ENCODE assay signal across 11 mouse cellular contexts in the genomic region with DNA sequence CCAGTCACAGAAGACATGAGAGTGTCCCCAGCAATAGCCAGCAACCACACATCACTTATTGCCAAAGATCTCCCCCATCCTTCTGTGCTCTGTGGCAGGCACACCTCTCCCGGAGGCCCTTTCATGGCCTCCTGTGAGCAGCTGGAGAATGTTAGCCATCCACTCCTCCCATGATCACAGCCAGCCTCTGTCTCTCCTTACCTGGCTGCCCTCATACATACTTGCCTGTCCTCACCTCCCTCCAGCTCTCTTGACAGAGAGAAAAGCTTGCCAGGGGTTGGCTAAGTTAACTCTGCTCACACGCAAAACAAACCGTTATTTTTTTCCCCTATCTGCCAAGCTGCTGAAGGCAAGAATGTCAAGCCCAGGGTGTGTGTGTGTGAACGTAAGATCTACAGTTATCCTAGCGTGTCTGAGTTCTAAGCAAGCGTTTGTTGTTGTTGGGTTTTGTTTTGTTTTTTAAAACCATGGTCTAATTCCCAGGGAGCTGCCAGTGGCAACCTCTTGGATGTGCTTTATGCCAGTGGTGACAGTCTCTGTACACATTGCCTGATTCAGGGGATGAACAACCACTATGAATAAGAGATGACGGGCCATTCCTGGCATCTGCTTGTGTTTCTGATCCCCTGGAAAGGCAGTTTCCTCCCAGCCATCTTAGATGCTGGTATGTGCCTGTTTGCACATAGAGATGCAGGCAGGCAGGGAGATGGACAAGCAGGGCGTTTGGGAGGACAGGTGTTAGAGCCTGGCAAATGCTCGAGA.
"Had no signal": no experiment of that assay in that cellular context is flagged by ENCODE, and none has a peak within 500 bp of the region (broad histone marks: within the 10 kb centered on the region; RNA-seq: fewer than 3 reads in every experiment).

No protein-coding gene starts in this region.

- ATAC-seq: midbrain, embryonic 16.5 days had no signal

- H3K4me2 ChIP-seq: limb, embryonic 13.5 days; neural tube, embryonic 15.5 days had no signal

- H3K27ac ChIP-seq: layer of hippocampus, adult 2 months; limb, embryonic 13.5 days; liver, embryonic 14.5 days; neural tube, embryonic 15.5 days had no signal

- H3K9me3 ChIP-seq: limb, embryonic 13.5 days; neural tube, embryonic 15.5 days had no signal

- H3K9ac ChIP-seq: limb, embryonic 13.5 days; liver, embryonic 14.5 days; neural tube, embryonic 15.5 days had no signal

- DNase-seq: kidney, postnatal 10 days; kidney, postnatal 4 days; lung, adult 18-20 months; right cerebral cortex, adult 18-20 months; right cerebral cortex, postnatal 25 days; thymus, postnatal 36 days had no signal

- H3K36me3 ChIP-seq: limb, embryonic 13.5 days; neural tube, embryonic 15.5 days had no signal

- H3K4me3 ChIP-seq: layer of hippocampus, adult 2 months; limb, embryonic 13.5 days; neural tube, embryonic 15.5 days had no signal

- H3K27me3 ChIP-seq: neural tube, embryonic 15.5 days had no signal
